Mouse (Mus musculus): Measurements from ENCODE around the gene Sp100. TPM values are rescaled to one million over a fixed set of nuclear protein-coding genes. Genes with fewer than 3 reads are reported as not detected.
A peak's percentile ranks its signal among the peaks of the same experiment; 100 is the strongest.

The Sp100 gene
- total and polyA plus RNA-seq, 2 experiments = 3.2 to 14.6 TPM

GRCm38 (mm10) chr1:85695646-85696045 is 45.9 kb downstream of the Sp100 start:
- H3K36me3 ChIP-seq (ENCODE audit: control insufficient read depth, insufficient read depth, low read length) = 0 out of 2 replicates have a peak, but pooled peaks cover 5% of the 10 kb centered on the region

GRCm38 (mm10) chr1:85697721-85698493 is 48.1 kb downstream of the Sp100 start:
- H3K36me3 ChIP-seq (ENCODE audit: control insufficient read depth, insufficient read depth, low read length) = 0 out of 2 replicates have a peak, but pooled peaks cover 5% of the 10 kb centered on the region
- H3K4me1 ChIP-seq (ENCODE audit: control insufficient read depth, insufficient read depth, low read length) = no peaks in the 10 kb centered on the region
- 76% methylated on average over 4 of the region's 4 CpGs for WGBS
- no peak for DNase-seq (ENCODE audit: extremely low read depth, low read depth, low spot score)
- no peaks in the 10 kb centered on the region for H3K27me3 ChIP-seq (ENCODE audit: control insufficient read depth, insufficient read depth, low read length)
- no peak overlapping the region for H3K4me3 ChIP-seq (ENCODE audit: insufficient read depth, low read depth, low read length)
- H3K79me2 ChIP-seq (ENCODE audit: control insufficient read depth, insufficient read depth, low read length) = no peaks in the 10 kb centered on the region
- no peak for TF ChIP-seq CTCF (IDR thresholded peaks at IDR 0.05; ENCODE audit: low read depth, low read length)
- TF ChIP-seq POLR2A (IDR thresholded peaks at IDR 0.05; ENCODE audit: extremely low read depth, insufficient read depth, low read length) = no peak
- no peak overlapping the region for H3K9ac ChIP-seq (ENCODE audit: low read depth, low read length)
- H3K27ac ChIP-seq (replicated peaks; ENCODE audit: insufficient read depth, low read depth, low read length) = no peak overlapping the region

More at GRCm38 (mm10) chr1:85695646-85696045, 45.9 kb downstream of the Sp100 start:
- Histone ChIP-seq H3K4me3 (ENCODE audit: insufficient read depth, low read depth, low read length) (no peak overlapping the region), H3K27ac (replicated peaks; ENCODE audit: insufficient read depth, low read depth, low read length) (no peak overlapping the region), H3K4me1 (ENCODE audit: control insufficient read depth, insufficient read depth, low read length) (no peaks in the 10 kb centered on the region), H3K79me2 (ENCODE audit: control insufficient read depth, insufficient read depth, low read length) (no peaks in the 10 kb centered on the region), H3K9ac (ENCODE audit: low read depth, low read length) (no peak overlapping the region), H3K27me3 (ENCODE audit: control insufficient read depth, insufficient read depth, low read length) (no peaks in the 10 kb centered on the region)
- no peak for TF ChIP-seq CTCF (IDR thresholded peaks at IDR 0.05; ENCODE audit: low read depth, low read length)
- no peak for TF ChIP-seq POLR2A (IDR thresholded peaks at IDR 0.05; ENCODE audit: extremely low read depth, insufficient read depth, low read length)
- DNase-seq (ENCODE audit: extremely low read depth, low read depth, low spot score) = no peak
- 80% methylated on average over 3 of the region's 3 CpGs for WGBS

GRCm38 (mm10) chr1:85702531-85702930 is 52.7 kb downstream of the Sp100 start:
- no peaks in the 10 kb centered on the region for H3K27me3 ChIP-seq (ENCODE audit: control insufficient read depth, insufficient read depth, low read length)
- H3K27ac ChIP-seq (replicated peaks; ENCODE audit: insufficient read depth, low read depth, low read length) = no peak overlapping the region
- peaks cover 5% of the 10 kb centered on the region; the same call in 1 of the 2 replicates for H3K36me3 ChIP-seq (ENCODE audit: control insufficient read depth, insufficient read depth, low read length)
- no peak for TF ChIP-seq POLR2A (IDR thresholded peaks at IDR 0.05; ENCODE audit: extremely low read depth, insufficient read depth, low read length)
- H3K4me3 ChIP-seq (ENCODE audit: insufficient read depth, low read depth, low read length) = no peak overlapping the region
- H3K9ac ChIP-seq (ENCODE audit: low read depth, low read length) = no peak overlapping the region
- H3K79me2 ChIP-seq (ENCODE audit: control insufficient read depth, insufficient read depth, low read length) = no peaks in the 10 kb centered on the region
- WGBS = 75% methylated on average over 4 of the region's 4 CpGs
- H3K4me1 ChIP-seq (ENCODE audit: control insufficient read depth, insufficient read depth, low read length) = no peaks in the 10 kb centered on the region
- DNase-seq (ENCODE audit: extremely low read depth, low read depth, low spot score) = no peak

GRCm38 (mm10) chr1:85703245-85704186 is 53.7 kb downstream of the Sp100 start:
- no peaks in the 10 kb centered on the region for H3K4me1 ChIP-seq (ENCODE audit: control insufficient read depth, insufficient read depth, low read length)
- no peaks in the 10 kb centered on the region for H3K27me3 ChIP-seq (ENCODE audit: control insufficient read depth, insufficient read depth, low read length)
- 35% methylated on average over 22 of the region's 22 CpGs for WGBS
- H3K36me3 ChIP-seq (ENCODE audit: control insufficient read depth, insufficient read depth, low read length) = peaks cover 5% of the 10 kb centered on the region; the same call in 1 of the 2 replicates
- no peak overlapping the region for H3K9ac ChIP-seq (ENCODE audit: low read depth, low read length)
- TF ChIP-seq POLR2A (IDR thresholded peaks at IDR 0.05; ENCODE audit: extremely low read depth, insufficient read depth, low read length) = no peak
- no peak for TF ChIP-seq CTCF (IDR thresholded peaks at IDR 0.05; ENCODE audit: low read depth, low read length)
- H3K4me3 ChIP-seq (ENCODE audit: insufficient read depth, low read depth, low read length) = no peak overlapping the region
- DNase-seq (ENCODE audit: extremely low read depth, low read depth, low spot score) = peak; percentile 30
- H3K79me2 ChIP-seq (ENCODE audit: control insufficient read depth, insufficient read depth, low read length) = no peaks in the 10 kb centered on the region
- peak overlapping the region; percentile 1; the same call in 1 of the 2 replicates for H3K27ac ChIP-seq (replicated peaks; ENCODE audit: insufficient read depth, low read depth, low read length)

GRCm38 (mm10) chr1:85705552-85705951 is 55.8 kb downstream of the Sp100 start:
- 98% methylated on average over 1 of the region's 1 CpGs for WGBS
- no peak overlapping the region for H3K9ac ChIP-seq (ENCODE audit: low read depth, low read length)

More at GRCm38 (mm10) chr1:85705552-85705951, 55.8 kb downstream of the Sp100 start:
- no peak overlapping the region for H3K4me3 ChIP-seq (ENCODE audit: insufficient read depth, low read depth, low read length)
- peaks cover 3% of the 10 kb centered on the region; the same call in 1 of the 2 replicates for H3K36me3 ChIP-seq (ENCODE audit: control insufficient read depth, insufficient read depth, low read length)
- H3K79me2 ChIP-seq (ENCODE audit: control insufficient read depth, insufficient read depth, low read length) = no peaks in the 10 kb centered on the region
- DNase-seq (ENCODE audit: extremely low read depth, low read depth, low spot score) = no peak
- H3K27me3 ChIP-seq (ENCODE audit: control insufficient read depth, insufficient read depth, low read length) = no peaks in the 10 kb centered on the region
- TF ChIP-seq CTCF (IDR thresholded peaks at IDR 0.05; ENCODE audit: low read depth, low read length) (no peak), POLR2A (IDR thresholded peaks at IDR 0.05; ENCODE audit: extremely low read depth, insufficient read depth, low read length) (no peak)
- no peak overlapping the region for H3K27ac ChIP-seq (replicated peaks; ENCODE audit: insufficient read depth, low read depth, low read length)
- no peaks in the 10 kb centered on the region for H3K4me1 ChIP-seq (ENCODE audit: control insufficient read depth, insufficient read depth, low read length)

All from liver, adult 2 months (tissue).